In the genomic region with DNA sequence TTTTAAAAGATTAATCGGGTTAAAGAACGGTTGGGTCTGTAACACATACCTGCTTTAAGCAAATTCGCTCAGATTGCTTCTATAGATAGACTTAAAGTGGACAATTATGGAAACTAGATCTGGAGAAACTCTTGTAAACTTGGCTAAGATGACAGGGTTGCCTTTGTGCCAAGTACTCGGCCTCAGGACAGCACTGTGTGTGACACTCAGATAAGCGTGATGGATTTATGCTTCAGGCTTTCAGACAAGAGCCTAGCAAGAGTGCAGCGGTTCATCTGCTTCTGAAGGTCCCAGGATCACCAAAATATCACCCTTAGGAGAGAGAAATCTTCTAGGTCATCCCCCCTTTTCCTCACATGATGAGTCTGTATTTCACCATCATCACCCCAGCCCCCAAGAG, we compare ENCODE assay signal across 10 mouse cellular contexts.
"Had no signal": no experiment of that assay in that cellular context is flagged by ENCODE, and none has a peak within 500 bp of the region (broad histone marks: within the 10 kb centered on the region; RNA-seq: fewer than 3 reads in every experiment).

No protein-coding gene starts in this region.

- H3K36me3 ChIP-seq: midbrain, embryonic 12.5 days had no signal

- H3K4me3 ChIP-seq: midbrain, embryonic 12.5 days had no signal

- H3K4me2 ChIP-seq: midbrain, embryonic 12.5 days had no signal

- H3K9ac ChIP-seq: liver, embryonic 14.5 days; midbrain, embryonic 12.5 days had no signal

- H3K27ac ChIP-seq: liver, embryonic 14.5 days; midbrain, embryonic 12.5 days; stomach, postnatal 0 days had no signal

- DNase-seq: kidney, adult 18-20 months; kidney, postnatal 14 days; liver; lung, postnatal 10 days; right cerebral cortex, adult 18-20 months; right cerebral cortex, postnatal 25 days had no signal

- H3K9me3 ChIP-seq: midbrain, embryonic 12.5 days had no signal

- ATAC-seq: midbrain, embryonic 16.5 days had no signal
